Mouse (Mus musculus): Measurements from ENCODE around the gene Tsc22d1.

GRCm38 (mm10) chr14:76416366-76417040 is 1.7 kb downstream of the Tsc22d1 start:
- TF ChIP-seq CTCF (IDR thresholded peaks at IDR 0.05; ENCODE audit: low read depth, low read length) (no peak), TAL1 (conservative IDR thresholded peaks at IDR 0.05; ENCODE audit: low read depth, low read length) (no peak), GATA1 (IDR thresholded peaks at IDR 0.05; ENCODE audit: borderline replicate concordance, low read length) (no peak)

Data from G1E (cell line).